Mouse (Mus musculus) thymus, adult 18-20 months (tissue): ENCODE results near the gene Tpmt.

Experiments
- DNase-seq, 2 experiments: peaks; one replicate each; pipeline ENCODE4 v3.0.0; 2022; ENCODE audit warnings: mixed read lengths in 2 of 2

Gene Tpmt

DNA sequence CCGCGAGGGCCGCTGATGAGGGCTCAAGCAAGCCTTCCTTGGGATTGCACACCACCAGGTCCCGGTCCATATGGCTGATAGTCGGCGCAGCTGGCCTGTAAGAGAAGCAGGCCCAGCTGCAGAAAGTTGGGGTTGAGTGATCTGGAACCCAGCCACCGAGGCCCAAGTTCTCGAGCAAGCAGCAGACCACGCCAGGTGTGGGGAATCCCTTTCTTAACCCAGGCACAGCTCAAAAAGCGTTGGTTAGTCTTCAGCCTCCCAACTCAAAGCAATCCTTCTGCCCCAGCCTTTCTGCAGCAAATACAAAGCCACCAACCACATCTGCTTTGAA, at the start of gene Tpmt:
Gene Tpmt, minus strand, starts transcription at position 121 of the 331 bp plus-strand sequence.
- peak; percentile 22 to 26 for DNase-seq

DNA sequence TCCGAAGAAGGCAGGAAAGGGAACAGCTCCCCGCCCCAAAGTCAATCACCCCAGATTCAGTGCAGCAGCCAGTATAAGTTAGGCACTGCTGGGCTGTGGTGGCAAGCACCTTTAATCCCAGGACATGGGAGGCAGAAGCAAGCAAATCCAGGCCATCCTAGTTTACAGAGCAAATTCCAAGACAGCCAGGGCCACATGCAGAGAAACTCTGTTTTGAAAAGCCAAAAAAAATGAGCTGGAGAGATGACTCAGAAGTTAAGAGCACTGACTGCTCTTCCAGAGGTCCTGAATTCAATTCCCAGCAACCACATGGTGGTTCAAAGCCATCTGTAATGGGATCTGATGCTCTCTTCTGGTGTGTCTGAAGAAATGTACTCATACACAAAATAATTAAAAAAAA, 49.3 kb upstream of the Tpmt start:
- no peak for DNase-seq

DNA sequence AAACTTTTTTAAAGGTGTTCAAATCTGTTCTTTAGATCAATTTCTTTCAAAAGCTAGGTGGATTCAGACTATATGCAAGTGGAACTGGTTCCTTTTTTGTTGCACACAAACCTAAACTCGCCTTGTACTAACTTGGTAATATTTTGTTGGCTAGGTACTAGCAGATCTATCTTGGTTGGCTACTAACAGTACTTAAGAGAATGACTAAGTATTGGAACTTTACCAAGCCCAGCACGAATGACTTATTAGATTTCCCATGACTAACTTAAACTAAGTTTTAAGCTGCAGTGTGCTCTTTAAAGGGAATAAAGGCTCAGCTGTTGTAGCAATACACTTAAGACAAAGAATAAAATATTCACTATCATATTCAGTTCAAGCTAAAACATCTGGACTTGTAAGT, 44.7 kb upstream of the Tpmt start:
- no peak for DNase-seq

DNA sequence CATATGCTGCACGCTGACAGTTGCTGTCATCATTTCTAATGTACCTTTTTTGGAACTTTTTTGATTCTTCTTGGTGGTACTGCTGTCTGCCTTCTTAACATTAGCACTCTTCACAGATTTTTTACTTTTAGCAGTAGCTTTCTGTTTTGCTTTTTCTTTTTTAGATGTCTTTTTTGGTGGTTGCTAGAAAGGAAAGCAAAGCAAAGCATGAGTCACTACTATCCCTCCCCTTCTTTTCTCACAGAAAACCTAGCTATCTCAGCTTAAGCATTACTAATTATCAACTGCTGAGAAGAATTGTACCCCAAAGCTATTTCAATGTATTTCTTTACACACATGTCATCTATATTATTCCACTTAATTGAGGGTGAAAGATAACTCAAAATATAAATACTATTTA, 43.9 kb upstream of the Tpmt start:
- no peak for DNase-seq

DNA sequence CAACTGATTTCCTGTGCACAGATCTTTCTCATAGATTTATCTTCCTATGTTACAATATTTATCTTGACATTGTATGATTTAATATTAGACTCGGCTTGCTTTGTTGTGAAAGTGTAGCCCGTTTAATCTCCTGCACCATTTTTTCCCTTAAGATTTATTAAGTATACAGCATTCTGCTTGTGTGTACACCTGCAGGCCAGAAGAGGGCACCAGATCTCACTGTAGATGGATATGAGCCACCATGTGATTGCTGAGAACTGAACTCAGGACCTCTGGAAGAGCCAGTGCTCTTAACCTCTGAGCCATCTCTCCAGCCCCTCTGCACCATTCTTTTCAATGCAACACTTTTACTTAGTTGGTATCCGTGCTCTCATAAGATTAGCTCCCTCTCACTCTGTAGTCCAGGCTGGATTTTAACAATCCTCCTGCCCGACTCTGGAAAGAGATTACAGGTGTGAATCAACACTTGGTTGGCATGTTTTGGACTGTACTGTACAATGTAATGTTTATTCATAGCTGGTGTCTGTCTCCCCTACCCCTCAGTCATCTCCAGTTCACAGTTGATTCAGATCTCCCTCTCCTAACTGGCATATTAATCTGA, 36.5 kb upstream of the Tpmt start:
- no peak for DNase-seq

DNA sequence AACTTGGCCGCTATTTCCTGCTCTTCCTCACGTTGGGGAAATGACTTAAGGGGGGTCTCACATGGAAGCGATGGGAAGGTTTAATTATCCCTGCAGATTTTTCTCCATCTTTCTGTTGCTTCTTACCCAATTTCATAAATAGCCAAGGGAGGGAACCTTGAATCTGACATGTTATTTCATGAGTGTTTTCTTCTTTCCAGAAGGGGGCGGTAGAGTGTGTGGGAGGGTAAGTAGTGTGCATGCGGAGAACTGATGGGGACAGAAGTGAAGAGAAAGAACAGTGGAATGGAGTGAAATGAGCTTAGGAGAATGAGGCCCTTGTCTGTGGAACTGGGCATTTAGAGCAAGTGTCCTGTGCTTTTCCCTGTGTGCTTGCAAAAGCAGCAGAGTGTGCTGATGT, 34.3 kb upstream of the Tpmt start:
- no peak for DNase-seq

DNA sequence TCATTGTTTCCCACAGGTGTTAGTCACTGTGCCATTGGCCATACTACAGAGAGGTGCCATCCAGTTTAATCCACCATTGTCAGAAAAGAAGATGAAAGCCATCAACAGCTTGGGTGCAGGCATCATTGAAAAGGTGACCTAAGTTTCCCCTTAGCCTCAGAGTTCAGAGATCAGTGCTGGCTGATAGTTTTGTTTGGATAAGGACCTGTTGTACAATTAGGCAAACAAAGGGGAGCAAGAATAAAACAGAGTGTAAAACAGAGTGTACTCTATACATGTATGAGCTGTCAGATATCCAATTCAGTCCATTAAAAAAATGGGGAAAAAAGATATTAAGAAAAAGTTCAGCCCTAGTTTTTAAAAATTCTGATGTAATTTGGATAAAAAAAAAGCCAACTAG, 32.8 kb upstream of the Tpmt start:
- DNase-seq = no peak

DNA sequence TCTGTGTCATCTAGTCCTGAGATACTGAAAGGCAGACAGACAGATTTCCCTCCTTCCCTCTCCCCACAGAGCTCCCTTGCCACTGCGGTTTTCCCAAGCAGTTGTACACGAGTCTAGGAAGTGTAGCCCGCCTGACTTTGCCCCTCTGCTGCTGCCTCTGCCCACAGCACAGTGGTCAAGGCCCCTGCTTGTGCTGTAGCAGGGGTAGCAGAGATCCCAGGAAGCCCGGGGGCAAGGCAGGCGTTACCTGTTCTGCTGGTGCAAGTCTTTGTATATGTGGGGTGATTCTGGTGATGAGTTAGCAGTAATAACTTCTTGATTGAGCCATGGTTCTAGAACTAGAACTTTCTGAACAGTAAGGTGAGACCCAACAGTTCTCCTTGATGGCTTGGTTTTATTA, 31.6 kb upstream of the Tpmt start:
- no peak for DNase-seq

DNA sequence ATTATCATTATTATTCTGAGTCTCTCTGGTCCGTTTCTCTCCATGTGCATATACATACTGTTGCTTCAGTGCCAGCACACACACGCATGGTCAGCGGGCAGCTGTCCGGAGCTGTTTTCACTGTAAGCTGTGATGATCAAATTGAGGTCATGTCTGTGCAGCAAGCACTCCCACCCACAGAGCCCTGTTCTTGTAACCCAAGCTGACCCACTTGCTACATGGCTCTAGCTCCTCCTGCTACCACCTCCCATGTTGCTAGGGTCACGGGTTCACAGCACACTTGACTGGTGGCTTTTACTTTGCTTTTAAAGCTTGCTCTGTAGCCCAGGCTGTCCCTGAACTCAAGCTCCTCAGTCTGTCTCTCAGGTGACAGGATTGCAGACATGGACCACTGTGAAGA, 27.9 kb upstream of the Tpmt start:
- no peak for DNase-seq

DNA sequence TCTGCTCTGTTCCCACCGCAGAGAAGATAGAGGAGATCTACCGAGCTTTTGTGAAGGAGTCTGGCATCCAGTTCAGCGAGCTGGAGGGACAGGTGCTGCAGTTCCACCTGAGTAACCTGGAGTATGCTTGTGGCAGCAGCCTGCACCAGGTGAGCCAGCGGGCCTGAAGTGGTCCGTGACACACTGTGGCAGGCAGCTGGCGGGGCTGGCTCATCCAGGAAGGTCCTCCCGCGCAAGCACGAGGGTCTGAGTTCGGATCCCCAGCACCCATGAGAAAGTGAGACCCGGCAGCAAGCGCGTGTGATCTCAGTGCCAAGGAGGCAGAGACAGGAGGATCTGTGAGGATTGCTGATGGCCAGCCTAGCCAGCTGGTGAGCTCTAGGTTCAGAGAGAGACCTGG, 27.3 kb upstream of the Tpmt start:
- no peak for DNase-seq

DNA sequence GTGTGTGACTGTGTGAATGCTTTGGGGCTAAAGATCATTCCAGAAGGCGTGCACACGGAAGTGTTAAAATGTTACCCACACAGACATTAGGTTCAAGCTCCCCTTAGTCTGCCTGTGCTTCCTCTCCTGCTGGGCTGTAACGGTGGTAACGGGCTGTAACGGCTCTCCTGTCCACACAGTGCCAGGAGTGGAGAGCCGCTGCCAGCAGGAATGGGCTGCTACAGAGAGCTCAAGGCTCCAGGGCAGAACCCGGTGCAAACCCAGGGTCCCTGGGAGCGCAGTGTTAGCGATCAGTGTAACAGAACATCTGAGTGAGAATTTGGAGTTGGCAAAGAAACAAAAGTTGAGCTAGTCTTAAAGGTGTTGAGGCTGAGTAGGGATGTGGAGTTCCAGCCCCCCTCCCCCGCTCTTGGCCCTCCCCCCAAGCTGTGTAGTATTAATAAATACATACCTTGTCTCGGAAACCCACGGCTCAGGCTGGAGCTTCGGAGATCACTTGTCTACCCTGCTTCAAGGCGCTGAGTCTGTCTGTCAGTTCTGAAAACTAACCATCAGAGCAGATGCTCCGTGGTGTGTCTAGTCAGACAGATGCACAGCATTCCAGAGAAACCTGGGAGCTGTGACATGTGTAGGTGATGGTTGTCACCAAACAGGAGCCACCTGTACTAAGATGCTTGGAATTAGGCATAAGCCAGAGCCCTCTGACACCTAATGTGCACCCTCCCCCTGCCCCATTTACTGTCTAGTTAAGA, 26.0 kb upstream of the Tpmt start:
- no peak for DNase-seq

DNA sequence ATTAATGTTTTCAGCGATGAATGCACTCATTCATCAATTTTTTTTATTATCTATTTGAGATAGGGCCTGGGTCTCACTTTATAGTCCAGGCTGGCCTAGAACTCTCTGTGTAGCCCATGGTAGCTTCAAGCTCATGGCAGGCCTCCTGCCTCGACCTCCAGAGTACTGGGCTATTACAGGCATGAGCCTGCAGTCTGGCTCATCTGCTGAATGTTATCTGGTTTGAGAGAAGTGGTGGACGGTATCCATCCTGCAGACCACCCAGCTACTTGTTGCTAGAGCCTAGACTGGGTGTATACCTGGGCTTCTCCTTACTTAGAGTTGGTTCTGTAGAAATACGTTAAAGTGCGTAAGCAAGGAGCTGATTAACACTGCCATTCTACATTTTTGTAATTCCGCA, 22.5 kb upstream of the Tpmt start:
- DNase-seq = no peak

DNA sequence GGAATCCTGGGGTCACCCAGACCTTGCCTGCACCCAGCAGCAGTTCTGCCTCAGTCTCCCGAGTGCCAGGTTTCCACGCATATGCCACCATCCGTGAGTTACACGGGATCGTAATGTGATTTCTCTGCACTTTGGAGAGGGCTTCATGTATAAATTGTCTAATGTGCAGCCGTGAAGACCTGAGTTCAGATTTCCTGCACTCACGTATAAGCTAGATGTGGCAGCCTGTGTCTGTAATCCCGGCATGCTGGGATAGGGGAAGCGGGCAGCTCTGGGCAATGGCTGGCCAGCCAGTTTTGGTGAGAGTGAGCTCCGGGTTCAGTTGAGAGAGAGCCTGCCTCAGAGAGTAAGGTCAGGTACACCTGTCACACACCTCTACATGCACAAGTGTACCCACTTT, 22.0 kb upstream of the Tpmt start:
- DNase-seq = no peak

DNA sequence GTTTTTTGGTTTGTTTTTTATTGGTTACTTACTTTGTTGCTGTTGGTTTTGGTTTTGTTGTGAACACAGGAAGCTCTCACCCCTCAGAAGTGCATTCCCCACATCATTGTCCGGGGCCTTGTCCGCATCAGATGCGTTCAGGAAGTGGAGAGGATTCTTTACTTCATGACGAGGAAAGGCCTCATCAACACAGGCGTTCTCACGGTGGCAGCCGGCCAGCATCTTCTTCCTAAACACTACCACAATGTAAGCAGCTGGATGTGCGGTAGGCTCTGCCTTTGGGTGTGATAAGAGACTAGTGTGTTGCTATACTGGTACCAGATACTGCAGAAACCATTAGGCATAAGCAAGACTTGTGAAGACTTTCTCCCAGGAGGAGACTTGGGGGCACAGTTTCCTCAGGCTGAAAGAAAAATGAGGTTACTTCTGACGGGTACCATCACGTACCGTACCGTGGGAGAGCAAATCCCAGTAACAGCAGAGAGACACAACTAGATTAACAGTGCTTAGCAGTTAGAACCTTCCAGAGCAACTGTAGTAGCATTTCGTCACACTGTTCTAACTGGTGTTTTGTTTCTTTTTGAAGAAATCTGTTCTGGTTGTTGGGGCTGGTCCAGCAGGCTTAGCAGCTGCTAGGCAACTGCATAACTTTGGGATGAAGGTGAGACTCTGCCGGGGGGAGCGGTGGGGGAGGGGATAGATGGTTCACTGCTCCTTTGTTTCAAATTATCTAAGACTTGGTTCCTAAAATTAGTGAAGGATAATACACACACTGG, 19.6 kb upstream of the Tpmt start:
- no peak for DNase-seq

DNA sequence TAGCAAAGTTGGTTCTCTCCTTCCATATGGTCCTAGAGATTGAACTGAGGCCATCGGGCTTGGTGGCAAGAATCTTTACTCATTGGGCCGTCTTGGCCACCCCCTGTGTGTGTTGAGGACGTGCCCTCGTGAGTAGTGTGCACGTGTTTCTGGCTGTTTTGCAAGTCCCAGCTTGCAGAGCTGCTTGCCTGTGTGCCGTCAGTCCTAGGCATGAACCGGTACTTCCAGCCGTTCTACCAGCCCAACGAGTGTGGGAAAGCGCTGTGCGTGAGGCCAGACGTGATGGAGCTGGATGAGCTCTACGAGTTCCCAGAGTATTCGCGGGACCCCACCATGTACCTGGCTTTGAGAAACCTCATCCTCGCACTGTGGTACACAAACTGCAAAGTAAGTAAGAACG, 18.2 kb upstream of the Tpmt start:
- no peak for DNase-seq

DNA sequence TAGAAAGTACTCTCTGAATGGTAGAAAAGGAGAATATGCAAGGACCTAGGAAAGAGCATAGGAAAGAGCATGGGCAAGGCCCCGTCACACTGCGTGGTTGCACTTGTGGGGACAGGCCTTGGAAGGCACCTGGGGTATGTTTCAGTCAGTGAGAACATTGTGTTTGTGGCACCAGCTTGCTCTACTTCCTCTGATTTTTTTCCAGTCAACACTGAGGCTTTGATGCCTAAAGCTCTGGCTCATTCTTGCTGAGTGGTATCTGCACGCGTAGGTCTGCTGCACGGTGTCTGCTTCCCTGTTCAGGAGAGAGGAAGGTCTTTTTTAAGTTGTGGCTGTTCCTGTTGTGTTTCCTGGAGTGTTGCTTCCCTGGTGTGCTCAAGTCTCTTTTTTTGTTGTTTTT, 12.2 kb upstream of the Tpmt start:
- DNase-seq = peak; percentile 36 to 53

DNA sequence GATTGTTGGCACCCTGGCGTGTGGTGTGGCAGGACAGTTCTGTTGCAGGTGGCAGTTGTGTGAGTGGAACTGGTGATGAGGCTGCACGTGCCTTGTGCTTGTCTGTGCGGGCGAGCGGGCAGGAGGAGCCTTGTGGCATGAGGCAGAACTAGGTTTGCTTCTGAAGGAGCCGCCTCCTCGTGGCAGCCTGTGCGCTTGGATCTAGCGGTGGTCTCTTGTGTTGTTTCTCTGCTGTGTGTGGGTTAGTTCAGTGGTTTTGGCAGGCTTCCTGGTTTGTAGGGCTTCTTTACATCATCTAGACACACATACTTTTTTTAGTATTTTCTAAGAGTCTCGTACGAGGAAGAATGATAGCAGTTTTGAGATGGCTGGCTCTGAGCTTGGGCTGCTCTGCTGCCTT, 11.6 kb upstream of the Tpmt start:
- peak; percentile 76 to 85 for DNase-seq

DNA sequence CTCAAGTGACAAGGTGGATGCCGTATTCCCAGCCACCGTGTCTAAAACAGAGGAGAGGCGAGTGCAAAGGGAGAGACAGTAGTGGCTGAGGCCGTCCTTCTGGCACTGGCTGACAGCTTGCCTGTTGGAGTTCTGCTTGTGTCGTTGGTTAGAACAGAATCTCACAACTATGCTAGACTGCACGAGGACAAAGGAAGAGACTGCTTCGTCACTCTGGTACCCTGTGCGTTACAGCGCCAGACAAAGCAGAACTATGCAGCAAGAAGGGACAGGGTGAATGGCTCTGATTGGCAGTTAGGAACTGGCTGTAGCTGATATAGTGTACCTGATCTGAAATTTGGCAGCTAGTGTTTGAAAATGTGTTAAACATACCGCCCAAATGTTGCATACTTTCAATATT, 9.4 kb upstream of the Tpmt start:
- no peak for DNase-seq

DNA sequence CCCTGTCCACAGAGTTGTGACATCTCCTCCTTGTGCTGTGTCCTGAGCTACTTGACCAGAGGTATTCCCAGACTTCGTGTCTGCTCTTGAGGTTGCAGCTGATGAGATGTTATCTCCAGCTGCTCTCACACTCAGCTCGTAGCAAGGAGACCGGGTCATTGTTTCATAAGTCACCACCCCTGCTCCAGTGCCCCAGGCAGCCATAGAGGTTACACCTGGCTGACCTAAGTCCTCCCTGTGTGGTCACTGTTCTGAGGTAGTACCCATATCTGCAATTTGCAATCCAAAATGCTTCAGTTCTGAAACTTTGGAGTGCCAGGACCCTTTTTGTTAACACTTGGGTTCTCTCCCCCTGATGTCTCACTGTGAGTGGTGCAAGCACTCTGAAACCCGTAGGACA, 5.5 kb upstream of the Tpmt start:
- DNase-seq = no peak

DNA sequence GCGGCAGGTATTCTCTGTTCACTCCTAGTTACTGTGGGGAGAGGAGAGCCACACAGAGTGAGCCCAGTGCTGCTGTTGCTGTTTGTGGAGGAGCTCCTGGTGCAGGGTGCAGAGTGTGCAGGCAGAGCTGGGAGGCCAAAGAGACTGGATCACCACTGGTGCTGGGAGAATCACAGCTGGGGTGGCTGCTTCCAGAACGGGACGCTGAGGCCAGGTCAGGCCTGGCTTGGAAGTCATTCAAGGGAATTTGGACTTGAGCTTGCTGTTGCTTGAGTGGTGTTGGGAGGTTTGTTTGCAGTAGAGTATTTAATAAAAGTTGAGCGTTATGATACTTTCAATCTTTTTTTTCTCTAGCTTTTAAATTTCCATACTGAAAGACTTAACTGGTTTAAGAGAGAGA, 3.5 kb upstream of the Tpmt start:
- no peak for DNase-seq

DNA sequence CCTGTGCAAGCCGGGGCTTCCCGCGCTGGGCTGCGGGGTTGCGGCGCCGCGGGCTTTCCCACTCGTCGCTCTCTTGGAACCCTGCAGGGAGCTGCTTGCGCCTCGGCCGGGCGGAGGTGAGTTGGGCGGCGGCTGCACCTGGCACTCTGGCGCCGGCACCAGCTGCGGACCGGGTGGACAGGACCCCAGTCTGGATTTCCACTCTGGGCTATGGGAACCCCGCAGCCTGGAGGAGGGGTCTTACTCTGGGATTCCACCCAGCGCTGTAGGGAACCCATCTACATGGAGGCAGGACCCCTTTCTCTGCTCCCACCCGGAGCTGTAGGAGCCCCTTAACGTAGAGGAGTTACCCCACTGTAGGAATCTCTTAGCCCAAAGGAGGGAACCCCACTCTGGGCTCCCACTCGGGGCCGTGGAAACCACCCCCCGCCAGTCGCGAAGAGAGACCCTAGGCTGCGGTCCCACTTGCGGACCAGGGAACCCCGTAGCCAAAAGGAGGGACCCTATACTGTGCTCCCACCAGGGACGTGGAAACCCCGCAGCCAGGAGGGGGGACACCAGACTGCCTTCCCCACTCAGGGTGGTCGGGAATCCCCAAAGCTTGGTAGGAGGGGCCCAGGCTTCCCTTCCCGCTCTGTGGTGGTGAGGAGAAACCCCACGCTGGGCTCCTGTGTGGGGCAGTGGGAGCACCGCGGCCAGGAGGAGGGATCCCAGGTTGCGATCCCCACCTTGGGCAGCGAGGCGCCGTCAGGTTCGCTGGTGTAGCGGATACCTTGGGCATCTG, 512 bp downstream of the Tpmt start:
- DNase-seq = peak; percentile 34 to 51

DNA sequence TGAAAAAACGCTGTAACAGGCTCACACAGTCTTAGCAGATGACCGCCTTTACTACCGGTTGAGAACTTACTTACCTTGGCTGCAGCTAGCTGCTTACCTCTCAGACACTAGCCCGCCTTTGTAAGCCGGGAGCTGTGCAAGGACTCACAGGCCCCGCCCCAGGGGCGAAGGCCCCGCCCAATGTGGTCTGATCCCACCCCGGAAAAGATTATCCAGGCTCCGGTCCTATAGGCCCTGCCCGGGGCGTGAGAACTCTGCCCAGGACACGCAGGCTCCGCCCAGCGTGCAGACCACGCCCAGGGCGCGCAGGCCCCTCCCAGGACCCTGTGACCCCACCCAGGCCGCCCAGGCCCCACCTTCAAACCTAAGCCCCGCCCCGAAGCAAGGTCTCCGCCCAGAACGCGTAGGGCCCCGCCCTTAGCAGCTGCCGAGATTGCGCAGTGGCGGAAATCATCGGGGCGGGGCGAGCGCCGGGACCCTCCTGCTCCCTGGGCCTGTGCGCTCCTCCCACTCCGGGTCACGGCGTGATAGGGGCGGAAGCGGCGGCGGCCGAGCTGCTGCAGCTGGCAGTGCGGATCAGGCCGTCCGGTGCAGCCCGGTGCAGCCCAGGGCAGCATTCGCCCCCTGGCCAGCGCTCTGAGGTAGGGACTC, 1.4 kb downstream of the Tpmt start, which contains the start of gene Kdm1b:
Gene Kdm1b, plus strand, starts transcription at position 470 of the 651 bp plus-strand sequence.
- DNase-seq = peak; percentile 96 to 98
